Mouse (Mus musculus): Measurements from ENCODE around the gene Hist1h2bn. TPM values are rescaled to one million over a fixed set of nuclear protein-coding genes. Genes with fewer than 3 reads are reported as not detected.
"Not testable (repeated sequence)": the region's sequence is repeated elsewhere in the genome, so short reads cannot be mapped to it uniquely, and the experiment has no call there.

Hist1h2bn gene
- 0.98 and 1.1 TPM in 2 replicates for polyA plus RNA-seq (2012; rRNA removed)

DNA sequence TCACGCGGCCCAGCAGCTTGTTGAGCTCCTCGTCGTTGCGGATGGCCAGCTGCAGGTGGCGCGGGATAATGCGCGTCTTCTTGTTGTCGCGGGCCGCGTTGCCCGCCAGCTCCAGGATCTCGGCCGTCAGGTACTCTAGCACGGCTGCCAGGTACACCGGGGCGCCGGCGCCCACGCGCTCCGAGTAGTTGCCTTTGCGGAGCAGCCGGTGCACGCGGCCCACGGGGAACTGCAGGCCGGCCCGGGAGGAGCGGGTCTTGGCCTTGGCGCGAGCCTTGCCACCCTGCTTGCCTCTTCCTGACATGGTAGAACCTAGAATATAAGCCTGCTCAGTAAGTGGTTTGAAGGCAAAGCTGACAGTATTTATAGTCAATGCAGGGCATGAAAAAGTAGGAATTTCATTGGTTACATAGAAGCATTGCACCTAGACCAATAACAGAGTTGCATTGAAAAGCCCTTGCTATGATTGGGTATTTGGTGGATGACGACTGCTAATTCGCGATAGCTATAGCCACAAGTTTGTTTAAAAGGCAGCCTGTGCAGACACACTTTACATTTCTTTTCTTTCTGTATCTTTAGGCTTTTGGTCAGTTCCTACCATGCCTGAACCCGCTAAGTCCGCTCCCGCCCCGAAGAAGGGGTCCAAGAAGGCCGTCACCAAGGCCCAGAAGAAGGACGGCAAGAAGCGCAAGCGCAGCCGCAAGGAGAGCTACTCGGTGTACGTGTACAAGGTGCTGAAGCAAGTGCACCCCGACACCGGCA is at the start of gene Hist1h2bn, which contains the start of gene Hist1h2ak:
Hist1h2bn (plus strand) TSS at position 600 of the 762 bp plus-strand sequence.
Hist1h2ak (minus strand) TSS at position 304 of the 762 bp plus-strand sequence.
- DNase-seq (ENCODE audit: low read depth): peak; percentile 83

GRCm38 (mm10) chr13:21706669-21707068 is 47.3 kb upstream of the Hist1h2bn start:
- no peak for DNase-seq (ENCODE audit: low read depth)

- no peak for DNase-seq (ENCODE audit: low read depth)
These were observed 43.8 kb upstream of the Hist1h2bn start for GRCm38 (mm10) chr13:21710031-21710711.

DNA sequence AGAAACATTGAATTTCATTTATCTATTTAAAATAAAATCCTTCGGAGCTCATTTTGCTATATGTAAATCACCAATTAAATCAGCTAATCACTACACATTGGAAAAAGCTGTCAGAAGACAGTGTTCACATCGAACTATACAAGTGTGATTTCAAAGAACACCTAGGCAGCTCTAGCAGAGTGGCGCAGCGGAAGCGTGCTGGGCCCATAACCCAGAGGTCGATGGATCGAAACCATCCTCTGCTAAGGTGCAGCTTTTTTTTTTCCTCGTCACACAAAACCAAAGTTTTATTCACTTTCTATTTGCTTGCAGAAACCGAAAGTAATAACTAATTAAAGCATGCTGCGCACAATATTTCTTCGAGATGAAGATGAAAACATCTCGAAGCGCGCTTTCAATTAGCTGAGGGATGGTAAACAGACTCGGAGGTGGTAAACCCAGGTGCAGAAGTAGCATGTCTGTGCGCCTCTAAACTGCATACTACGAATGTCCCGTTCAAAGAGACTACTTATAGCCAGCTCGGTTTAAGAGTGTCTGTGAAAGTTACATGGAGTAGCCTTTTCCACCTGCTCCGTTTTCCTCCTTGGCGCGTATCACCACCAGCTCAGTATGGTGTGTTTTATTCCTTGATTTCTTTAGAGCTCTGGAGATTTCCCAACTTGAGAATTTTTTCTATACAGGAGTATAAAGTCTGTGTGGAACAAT is 43.0 kb upstream of the Hist1h2bn start:
- DNase-seq (ENCODE audit: low read depth): no peak

GRCm38 (mm10) chr13:21711698-21712097 is 42.2 kb upstream of the Hist1h2bn start:
- DNase-seq (ENCODE audit: low read depth): no peak

DNA sequence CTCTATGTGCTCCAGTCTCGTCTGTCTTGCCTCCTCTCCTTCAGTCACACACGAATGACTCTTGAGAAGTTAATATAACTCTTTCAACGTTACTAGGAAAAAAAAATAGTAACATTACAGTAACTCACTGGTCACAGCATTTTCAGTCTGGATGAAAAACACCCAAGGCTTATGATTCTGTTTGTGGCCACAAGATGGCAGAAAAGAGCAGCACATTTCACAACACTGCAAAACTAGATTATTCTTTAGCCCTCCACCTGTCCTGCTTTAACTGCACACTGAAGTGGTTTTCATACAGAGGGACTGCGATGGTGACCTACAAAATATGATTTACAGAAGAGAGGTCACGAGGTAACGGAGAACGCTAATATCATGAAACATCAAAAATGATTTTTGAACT is 39.2 kb upstream of the Hist1h2bn start:
- no peak for DNase-seq (ENCODE audit: low read depth)

GRCm38 (mm10) chr13:21715131-21715863 is 38.6 kb upstream of the Hist1h2bn start:
- DNase-seq (ENCODE audit: low read depth): no peak

DNA sequence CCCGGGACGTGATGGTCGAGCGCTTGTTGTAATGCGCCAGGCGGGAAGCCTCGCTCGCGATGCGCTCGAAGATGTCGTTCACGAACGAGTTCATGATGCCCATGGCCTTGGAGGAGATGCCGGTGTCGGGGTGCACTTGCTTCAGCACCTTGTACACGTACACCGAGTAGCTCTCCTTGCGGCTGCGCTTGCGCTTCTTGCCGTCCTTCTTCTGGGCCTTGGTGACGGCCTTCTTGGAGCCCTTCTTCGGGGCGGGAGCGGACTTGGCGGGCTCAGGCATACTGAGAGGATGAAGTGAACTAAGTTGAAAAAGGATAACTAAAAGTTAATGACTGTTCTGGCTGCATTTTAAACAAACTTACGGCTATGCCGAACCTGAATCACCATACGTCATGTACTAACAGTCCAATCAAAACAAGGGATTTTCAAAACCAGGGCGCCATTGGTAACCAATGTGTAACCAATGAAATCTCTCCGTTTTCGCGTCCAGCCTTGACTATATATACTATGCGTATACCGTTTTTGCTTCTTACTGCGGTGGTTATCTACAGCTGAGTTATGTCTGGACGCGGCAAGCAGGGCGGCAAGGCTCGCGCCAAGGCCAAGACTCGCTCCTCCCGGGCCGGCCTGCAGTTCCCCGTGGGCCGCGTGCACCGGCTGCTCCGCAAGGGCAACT is 37.9 kb upstream of the Hist1h2bn start, which contains the start of the genes Hist1h2bl and Hist1h2ai:
Hist1h2bl (minus strand) TSS at position 280 of the 676 bp plus-strand sequence.
Hist1h2ai (plus strand) TSS at position 559 of the 676 bp plus-strand sequence.
- DNase-seq (ENCODE audit: low read depth): not testable (repeated sequence)

- DNase-seq (ENCODE audit: low read depth): not testable (repeated sequence)
These were observed 37.2 kb upstream of the Hist1h2bn start for GRCm38 (mm10) chr13:21716540-21717391.

DNA sequence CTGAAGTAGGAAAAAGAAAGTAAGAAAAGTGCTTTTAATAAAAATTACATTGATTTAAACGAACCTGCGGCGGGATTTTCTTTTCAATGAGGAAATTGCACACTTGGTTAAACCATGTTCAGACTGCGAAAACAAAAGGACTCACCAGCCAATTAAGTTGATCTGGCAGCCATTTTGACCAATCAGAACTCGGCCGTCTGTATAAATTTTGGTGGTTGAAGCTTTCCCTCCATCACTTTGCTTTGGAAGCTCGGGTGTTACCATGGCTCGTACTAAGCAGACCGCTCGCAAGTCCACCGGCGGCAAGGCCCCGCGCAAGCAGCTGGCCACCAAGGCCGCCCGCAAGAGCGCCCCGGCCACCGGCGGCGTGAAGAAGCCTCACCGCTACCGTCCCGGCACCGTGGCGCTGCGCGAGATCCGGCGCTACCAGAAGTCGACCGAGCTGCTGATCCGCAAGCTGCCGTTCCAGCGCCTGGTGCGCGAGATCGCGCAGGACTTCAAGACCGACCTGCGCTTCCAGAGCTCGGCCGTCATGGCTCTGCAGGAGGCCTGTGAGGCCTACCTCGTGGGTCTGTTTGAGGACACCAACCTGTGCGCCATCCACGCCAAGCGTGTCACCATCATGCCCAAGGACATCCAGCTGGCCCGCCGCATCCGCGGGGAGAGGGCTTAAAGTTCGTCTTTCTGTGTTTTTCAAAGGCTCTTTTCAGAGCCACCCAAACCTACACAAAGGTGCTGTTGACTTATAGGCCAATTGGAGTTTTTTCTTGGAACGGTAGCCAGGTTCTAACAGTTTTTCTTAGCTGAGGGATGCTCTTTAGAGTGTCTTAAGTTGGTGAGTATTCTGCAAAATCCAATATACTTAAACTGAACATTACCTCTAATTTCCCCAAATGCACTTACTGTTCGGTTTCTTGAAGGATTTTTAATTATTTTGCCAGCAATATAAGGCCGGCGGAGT is 36.2 kb upstream of the Hist1h2bn start, which contains the start of gene Hist1h3h:
Hist1h3h (plus strand) TSS at position 263 of the 961 bp plus-strand sequence.
- not testable (repeated sequence) for DNase-seq (ENCODE audit: low read depth)

DNA sequence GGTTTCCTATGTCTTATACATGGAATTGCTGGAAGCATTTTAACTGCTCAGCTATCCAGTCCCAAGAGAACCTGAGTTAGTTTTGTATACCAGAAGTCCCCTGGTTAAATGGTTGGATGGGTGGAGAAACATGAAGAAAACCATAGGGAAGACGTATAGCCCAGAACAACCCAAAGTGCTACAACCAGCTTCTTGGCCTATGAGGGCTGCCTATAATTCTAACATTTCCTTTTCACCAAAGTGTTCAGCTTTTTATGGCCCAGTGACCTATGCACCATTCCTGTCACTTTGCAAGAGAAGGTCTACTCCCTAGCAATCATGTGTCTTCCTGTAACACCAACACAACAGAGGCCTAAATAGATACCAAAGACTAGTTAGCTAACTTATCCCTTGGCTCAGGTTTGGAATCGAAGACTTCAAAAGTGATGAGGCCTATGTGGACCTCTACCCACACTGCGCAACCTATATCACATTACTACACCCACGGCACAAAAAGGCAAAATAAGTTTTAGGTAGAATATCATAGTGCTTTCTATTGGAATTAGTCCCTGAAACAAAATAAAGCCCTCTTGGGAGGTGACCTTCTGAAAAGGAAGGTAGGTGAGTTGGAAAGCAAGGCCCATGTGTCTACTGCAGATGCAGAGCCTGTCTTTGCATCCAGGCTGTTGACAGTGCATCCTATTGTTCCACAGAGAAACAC is 35.4 kb upstream of the Hist1h2bn start:
- DNase-seq (ENCODE audit: low read depth): no peak

DNA sequence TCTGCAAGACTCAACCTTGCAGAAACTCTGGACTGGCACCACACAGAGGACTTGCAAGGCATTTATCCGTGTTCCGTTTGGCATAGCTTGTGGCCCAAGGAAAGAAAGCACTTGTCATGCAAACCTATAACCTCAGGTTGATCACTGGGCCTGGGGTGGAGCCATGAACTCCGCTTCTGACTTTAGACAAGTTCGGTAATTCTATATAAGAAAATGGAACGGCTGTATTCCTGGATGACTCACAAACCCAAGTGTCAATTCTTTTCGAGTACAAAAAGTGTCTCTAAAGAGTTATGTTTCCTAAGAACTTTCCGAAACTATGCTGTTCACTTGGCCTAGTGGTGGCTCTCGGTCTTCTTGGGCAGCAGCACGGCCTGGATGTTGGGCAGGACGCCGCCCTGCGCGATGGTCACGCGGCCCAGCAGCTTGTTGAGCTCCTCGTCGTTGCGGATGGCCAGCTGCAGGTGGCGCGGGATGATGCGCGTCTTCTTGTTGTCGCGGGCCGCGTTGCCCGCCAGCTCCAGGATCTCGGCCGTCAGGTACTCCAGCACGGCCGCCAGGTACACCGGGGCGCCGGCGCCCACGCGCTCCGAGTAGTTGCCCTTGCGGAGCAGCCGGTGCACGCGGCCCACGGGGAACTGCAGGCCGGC is 32.7 kb upstream of the Hist1h2bn start:
- not testable (repeated sequence) for DNase-seq (ENCODE audit: low read depth)

GRCm38 (mm10) chr13:21721757-21722372 is 32.1 kb upstream of the Hist1h2bn start, which contains the start of gene Hist1h2bm:
TSS of gene Hist1h2bm (plus strand) at chr13:21722044.
- DNase-seq (ENCODE audit: low read depth): peak; percentile 90

DNA sequence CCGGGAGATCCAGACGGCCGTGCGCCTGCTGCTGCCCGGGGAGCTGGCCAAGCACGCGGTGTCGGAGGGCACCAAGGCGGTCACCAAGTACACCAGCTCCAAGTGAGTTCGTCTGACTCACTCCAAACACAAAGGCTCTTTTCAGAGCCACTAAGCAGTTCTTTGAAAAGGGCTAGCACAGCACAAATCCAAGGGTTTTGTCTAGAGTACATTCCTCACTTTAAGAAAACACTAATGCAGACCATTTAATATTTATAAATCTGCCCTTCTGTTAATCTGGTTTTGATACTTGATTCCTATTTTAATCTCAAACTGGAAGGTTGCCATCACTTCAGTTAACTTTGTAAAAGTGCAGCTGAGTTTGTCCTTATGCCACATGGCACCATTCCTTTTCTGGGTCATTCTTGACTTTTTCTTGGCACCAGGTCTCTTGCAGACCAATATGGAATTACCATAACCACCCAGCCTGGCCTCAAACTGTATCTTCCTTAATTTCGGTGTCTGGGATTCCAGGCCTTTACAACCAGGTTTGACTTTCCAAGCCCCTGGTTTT is 31.5 kb upstream of the Hist1h2bn start:
- DNase-seq (ENCODE audit: low read depth): no peak

DNA sequence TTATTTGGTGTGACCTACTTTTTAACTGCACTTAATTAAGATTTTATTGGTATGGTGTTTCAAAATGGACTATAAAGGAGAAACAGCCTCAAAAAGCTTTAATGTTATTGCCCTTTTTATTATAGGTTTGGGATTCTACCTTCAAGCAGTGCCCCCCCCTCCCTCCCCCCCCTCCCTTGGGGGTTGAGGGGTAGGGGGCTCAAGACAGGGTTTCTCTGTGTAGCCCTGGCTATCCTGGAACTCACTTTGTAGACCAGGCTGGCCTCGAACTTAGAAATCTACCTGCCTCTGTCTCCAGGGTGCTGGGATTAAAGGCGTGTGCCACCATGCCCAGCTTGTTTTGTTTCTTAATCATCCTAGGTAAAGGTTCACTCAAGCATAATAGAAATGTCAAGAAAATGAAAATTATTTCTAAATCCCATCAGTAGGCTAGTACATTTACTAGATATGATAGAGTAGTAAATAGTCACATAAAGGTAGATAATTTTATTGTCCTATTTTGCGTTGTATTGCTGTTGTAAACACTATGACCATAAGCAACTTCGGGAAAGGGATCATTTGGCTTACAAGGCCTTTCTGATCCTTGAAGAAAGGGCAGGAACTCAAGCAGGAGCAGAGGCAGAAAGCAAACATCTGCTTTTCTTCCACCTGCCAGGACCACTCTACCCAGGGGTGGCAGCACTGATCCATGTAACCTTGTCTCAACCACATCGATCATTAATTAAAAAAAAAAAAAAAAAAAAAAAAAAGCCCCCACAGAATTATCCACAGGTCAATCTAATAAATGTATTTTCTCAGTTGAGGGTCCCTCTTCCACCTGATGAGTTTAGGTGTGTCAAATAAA is 30.7 kb upstream of the Hist1h2bn start:
- no peak for DNase-seq (ENCODE audit: low read depth)

Data from gonadal fat pad, adult 2 months (tissue).